Mouse (Mus musculus): Measurements from ENCODE around the gene Gm45140. TPM values are rescaled to one million over a fixed set of nuclear protein-coding genes. Genes with fewer than 3 reads are reported as not detected.

Gene Gm45140
- polyA plus RNA-seq, 2 experiments = 2.7 to 9.1 TPM

GRCm38 (mm10) chr6:87795385-87796150 lies 40.0 kb downstream of the Gm45140 start:
- no peak overlapping the region for H3K4me2 ChIP-seq (replicated peaks; ENCODE audit: low read depth, low read length, severe bottlenecking)
- H3K4me3 ChIP-seq (replicated peaks; ENCODE audit: low read length) = no peak overlapping the region
- no peak overlapping the region for H3K27ac ChIP-seq (replicated peaks; ENCODE audit: low read depth, low read length)
- WGBS = 73% methylated on average over 6 of the region's 6 CpGs
- H3K36me3 ChIP-seq (ENCODE audit: control insufficient read depth, insufficient read depth, low read length) = peaks cover 23% of the 10 kb centered on the region
- H3K9ac ChIP-seq (ENCODE audit: low read depth, low read length, severe bottlenecking) = no peak overlapping the region
- DNase-seq (ENCODE audit: low spot score) = no peak
- no peaks in the 10 kb centered on the region for H3K27me3 ChIP-seq (ENCODE audit: control insufficient read depth, insufficient read depth, low read length)
- H3K4me1 ChIP-seq (ENCODE audit: control insufficient read depth, insufficient read depth, low read length) = no peaks in the 10 kb centered on the region
- ATAC-seq (ENCODE audit: low FRiP score, low read depth) = no peak
- no peaks in the 10 kb centered on the region for H3K9me3 ChIP-seq (ENCODE audit: control insufficient read depth, low read length)
- no peak for TF ChIP-seq POLR2A (IDR thresholded peaks at IDR 0.05; ENCODE audit: borderline replicate concordance, extremely low read depth, insufficient read depth, insufficient read length)

GRCm38 (mm10) chr6:87793821-87794510 lies 41.6 kb downstream of the Gm45140 start:
- Histone ChIP-seq H3K27ac (replicated peaks; ENCODE audit: low read depth, low read length) (no peak overlapping the region), H3K27me3 (ENCODE audit: control insufficient read depth, insufficient read depth, low read length) (no peaks in the 10 kb centered on the region), H3K4me3 (replicated peaks; ENCODE audit: low read length) (no peak overlapping the region), H3K36me3 (ENCODE audit: control insufficient read depth, insufficient read depth, low read length) (peaks cover 22% of the 10 kb centered on the region), H3K9ac (ENCODE audit: low read depth, low read length, severe bottlenecking) (no peak overlapping the region), H3K4me1 (ENCODE audit: control insufficient read depth, insufficient read depth, low read length) (no peaks in the 10 kb centered on the region), H3K4me2 (replicated peaks; ENCODE audit: low read depth, low read length, severe bottlenecking) (no peak overlapping the region), H3K9me3 (ENCODE audit: control insufficient read depth, low read length) (no peaks in the 10 kb centered on the region)
- TF ChIP-seq POLR2A (IDR thresholded peaks at IDR 0.05; ENCODE audit: borderline replicate concordance, extremely low read depth, insufficient read depth, insufficient read length) = no peak
- WGBS = 93% methylated on average over 10 of the region's 10 CpGs
- no peak for ATAC-seq (ENCODE audit: low FRiP score, low read depth)
- DNase-seq (ENCODE audit: low spot score) = no peak

- WGBS = 93% methylated on average over 5 of the region's 5 CpGs
- H3K4me3 ChIP-seq (replicated peaks; ENCODE audit: low read length) = no peak overlapping the region
Observed at GRCm38 (mm10) chr6:87791826-87792225, 43.8 kb downstream of the Gm45140 start.

GRCm38 (mm10) chr6:87790779-87791480 lies 44.7 kb downstream of the Gm45140 start:
- Histone ChIP-seq H3K9ac (ENCODE audit: low read depth, low read length, severe bottlenecking) (no peak overlapping the region), H3K27ac (replicated peaks; ENCODE audit: low read depth, low read length) (no peak overlapping the region), H3K4me3 (replicated peaks; ENCODE audit: low read length) (no peak overlapping the region), H3K27me3 (ENCODE audit: control insufficient read depth, insufficient read depth, low read length) (no peaks in the 10 kb centered on the region), H3K4me1 (ENCODE audit: control insufficient read depth, insufficient read depth, low read length) (no peaks in the 10 kb centered on the region), H3K9me3 (ENCODE audit: control insufficient read depth, low read length) (no peaks in the 10 kb centered on the region), H3K4me2 (replicated peaks; ENCODE audit: low read depth, low read length, severe bottlenecking) (no peak overlapping the region), H3K36me3 (ENCODE audit: control insufficient read depth, insufficient read depth, low read length) (peaks cover 22% of the 10 kb centered on the region)
- WGBS = 72% methylated on average over 7 of the region's 7 CpGs
- ATAC-seq (ENCODE audit: low FRiP score, low read depth) (no peak), DNase-seq (ENCODE audit: low spot score) (no peak)
- TF ChIP-seq POLR2A (IDR thresholded peaks at IDR 0.05; ENCODE audit: borderline replicate concordance, extremely low read depth, insufficient read depth, insufficient read length) = no peak

More at GRCm38 (mm10) chr6:87791826-87792225, 43.8 kb downstream of the Gm45140 start:
- Histone ChIP-seq H3K4me1 (ENCODE audit: control insufficient read depth, insufficient read depth, low read length) (no peaks in the 10 kb centered on the region), H3K9me3 (ENCODE audit: control insufficient read depth, low read length) (no peaks in the 10 kb centered on the region), H3K9ac (ENCODE audit: low read depth, low read length, severe bottlenecking) (no peak overlapping the region), H3K27me3 (ENCODE audit: control insufficient read depth, insufficient read depth, low read length) (no peaks in the 10 kb centered on the region), H3K27ac (replicated peaks; ENCODE audit: low read depth, low read length) (no peak overlapping the region), H3K4me2 (replicated peaks; ENCODE audit: low read depth, low read length, severe bottlenecking) (no peak overlapping the region), H3K36me3 (ENCODE audit: control insufficient read depth, insufficient read depth, low read length) (peaks cover 22% of the 10 kb centered on the region)
- no peak for TF ChIP-seq POLR2A (IDR thresholded peaks at IDR 0.05; ENCODE audit: borderline replicate concordance, extremely low read depth, insufficient read depth, insufficient read length)
- DNase-seq (ENCODE audit: low spot score) (no peak), ATAC-seq (ENCODE audit: low FRiP score, low read depth) (no peak)

- no peak overlapping the region for H3K27ac ChIP-seq (replicated peaks; ENCODE audit: low read depth, low read length)
- H3K4me2 ChIP-seq (replicated peaks; ENCODE audit: low read depth, low read length, severe bottlenecking) = no peak overlapping the region
- DNase-seq (ENCODE audit: low spot score) (no peak), ATAC-seq (ENCODE audit: low FRiP score, low read depth) (no peak)
- H3K4me1 ChIP-seq (ENCODE audit: control insufficient read depth, insufficient read depth, low read length) = no peaks in the 10 kb centered on the region
- WGBS = 97% methylated on average over 6 of the region's 6 CpGs
- no peak overlapping the region for H3K9ac ChIP-seq (ENCODE audit: low read depth, low read length, severe bottlenecking)
- H3K9me3 ChIP-seq (ENCODE audit: control insufficient read depth, low read length) = no peaks in the 10 kb centered on the region
- H3K36me3 ChIP-seq (ENCODE audit: control insufficient read depth, insufficient read depth, low read length) = peaks cover 22% of the 10 kb centered on the region
- H3K4me3 ChIP-seq (replicated peaks; ENCODE audit: low read length) = no peak overlapping the region
- TF ChIP-seq POLR2A (IDR thresholded peaks at IDR 0.05; ENCODE audit: borderline replicate concordance, extremely low read depth, insufficient read depth, insufficient read length) = no peak
- H3K27me3 ChIP-seq (ENCODE audit: control insufficient read depth, insufficient read depth, low read length) = no peaks in the 10 kb centered on the region
Observed at GRCm38 (mm10) chr6:87789791-87790190, 45.8 kb downstream of the Gm45140 start.
